Mouse (Mus musculus): ENCODE data around the gene Ermard.

GRCm38 (mm10) chr17:15088591-15089001 is 47.6 kb downstream of the Ermard start:
- no peak for TF ChIP-seq TCF12 (IDR thresholded peaks at IDR 0.05; ENCODE audit: insufficient read depth, poor library complexity, severe bottlenecking)
- TF ChIP-seq POLR2A (IDR thresholded peaks at IDR 0.05; ENCODE audit: insufficient read length, low read depth), result no peak
- TF ChIP-seq USF1 (IDR thresholded peaks at IDR 0.05; ENCODE audit: low read depth), result no peak

Measured in myocyte (in vitro differentiated cells).